Mouse (Mus musculus) right cerebral cortex, postnatal 14 days (tissue): ENCODE measurements around the gene Hist1h4j.
"Not testable (repeated sequence)": the region's sequence is repeated elsewhere in the genome, so short reads cannot be mapped to it uniquely, and the experiment has no call there.

Experiments used
- DNase-seq: peaks from one replicate; pipeline ENCODE4 v3.0.0; 2022

Hist1h4j gene

DNA sequence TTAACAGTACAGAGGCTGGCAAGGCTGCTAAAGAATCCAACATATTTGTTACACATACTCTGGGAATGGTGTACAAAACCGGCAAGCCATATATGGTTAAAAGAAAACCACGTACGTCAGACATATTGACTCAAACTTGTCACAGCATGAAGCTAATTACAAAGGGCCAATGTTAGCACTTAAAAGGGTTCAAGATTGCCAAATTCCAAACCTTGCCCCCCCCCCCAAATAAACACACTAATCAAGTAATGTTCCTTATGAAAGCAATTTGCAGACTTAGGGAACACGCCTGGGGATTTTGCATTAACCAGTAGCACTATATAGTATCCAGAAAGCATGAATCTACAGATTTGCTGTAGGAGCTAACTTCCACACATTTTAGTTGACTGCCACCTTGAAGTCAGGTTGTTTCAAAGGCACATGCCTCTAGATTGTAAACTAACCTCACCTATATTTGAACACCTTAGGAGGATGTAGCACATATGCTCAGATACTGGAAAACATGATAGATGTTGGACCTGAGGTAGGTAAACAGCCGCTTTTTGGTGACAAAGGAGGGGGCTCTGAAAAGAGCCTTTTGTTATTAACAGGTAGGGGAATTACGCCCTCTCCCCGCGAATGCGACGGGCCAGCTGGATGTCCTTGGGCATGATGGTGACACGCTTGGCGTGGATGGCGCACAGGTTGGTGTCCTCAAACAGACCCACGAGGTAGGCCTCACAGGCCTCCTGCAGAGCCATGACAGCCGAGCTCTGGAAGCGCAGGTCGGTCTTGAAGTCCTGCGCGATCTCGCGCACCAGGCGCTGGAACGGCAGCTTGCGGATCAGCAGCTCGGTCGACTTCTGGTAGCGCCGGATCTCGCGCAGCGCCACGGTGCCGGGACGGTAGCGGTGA lies 47.7 kb downstream of the Hist1h4j start:
- DNase-seq, result not testable (repeated sequence)

DNA sequence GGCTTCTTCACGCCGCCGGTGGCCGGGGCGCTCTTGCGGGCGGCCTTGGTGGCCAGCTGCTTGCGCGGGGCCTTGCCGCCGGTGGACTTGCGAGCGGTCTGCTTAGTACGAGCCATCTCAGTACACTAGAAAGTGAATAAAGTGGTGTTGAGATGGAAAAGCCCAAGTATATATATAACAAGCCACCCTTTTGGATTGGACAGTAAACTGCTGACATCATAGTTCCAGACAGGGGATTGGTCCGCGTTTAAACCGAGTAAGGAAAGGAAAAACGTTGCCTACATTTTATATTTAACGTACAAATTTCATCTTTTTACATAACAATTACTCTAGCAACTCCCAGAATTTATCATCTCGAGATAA lies 48.4 kb downstream of the Hist1h4j start, which contains the start of gene Hist1h3i:
TSS of gene Hist1h3i (minus strand) at position 116 of the 363 bp plus-strand sequence.
- DNase-seq, result no peak

DNA sequence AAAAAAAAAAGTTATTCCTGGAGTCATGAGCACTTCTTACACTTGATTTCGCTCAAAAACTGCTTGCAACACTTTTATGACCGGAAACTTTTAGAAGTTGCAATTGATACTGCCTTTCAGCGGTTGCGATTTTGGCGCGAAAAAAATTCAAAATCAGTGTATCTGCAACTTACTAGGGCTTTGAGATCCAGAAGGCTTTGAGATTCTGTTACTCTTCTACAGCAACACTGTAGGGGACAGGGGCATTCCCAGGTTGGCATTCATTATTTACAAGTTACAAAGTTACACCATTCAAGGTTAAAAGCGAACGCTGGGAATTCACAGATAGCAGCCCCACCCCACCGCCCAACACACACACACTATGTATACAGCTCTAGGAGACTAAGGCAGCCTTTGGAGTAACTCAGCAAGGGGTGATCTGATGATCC lies 48.9 kb downstream of the Hist1h4j start:
- no peak for DNase-seq

DNA sequence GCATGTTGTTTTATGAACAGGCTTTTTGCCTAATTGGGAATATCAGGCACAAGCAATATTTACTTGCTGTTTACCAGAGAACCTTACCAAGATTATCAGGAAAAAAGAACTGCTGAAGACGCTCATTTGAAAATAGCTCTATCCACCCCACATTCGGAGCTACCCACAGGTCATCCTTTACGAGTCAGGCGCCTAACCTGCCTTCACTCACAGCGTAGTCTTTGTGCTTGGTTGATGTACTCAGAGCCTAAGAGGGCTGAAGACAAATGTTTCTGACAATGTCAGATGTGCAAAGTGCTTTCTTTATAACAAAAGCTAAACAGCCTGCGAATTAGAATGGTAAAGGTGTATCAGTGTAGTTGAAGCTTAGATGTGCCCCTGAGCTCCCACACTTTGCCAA lies 49.4 kb downstream of the Hist1h4j start:
- DNase-seq, result no peak
